Mouse (Mus musculus): ENCODE data around the gene Smok3a. TPM values are rescaled to one million over a fixed set of nuclear protein-coding genes. Genes with fewer than 3 reads are reported as not detected.

Smok3a gene
- polyA plus RNA-seq (2017; shearing (Covaris generic)) = not detected

DNA sequence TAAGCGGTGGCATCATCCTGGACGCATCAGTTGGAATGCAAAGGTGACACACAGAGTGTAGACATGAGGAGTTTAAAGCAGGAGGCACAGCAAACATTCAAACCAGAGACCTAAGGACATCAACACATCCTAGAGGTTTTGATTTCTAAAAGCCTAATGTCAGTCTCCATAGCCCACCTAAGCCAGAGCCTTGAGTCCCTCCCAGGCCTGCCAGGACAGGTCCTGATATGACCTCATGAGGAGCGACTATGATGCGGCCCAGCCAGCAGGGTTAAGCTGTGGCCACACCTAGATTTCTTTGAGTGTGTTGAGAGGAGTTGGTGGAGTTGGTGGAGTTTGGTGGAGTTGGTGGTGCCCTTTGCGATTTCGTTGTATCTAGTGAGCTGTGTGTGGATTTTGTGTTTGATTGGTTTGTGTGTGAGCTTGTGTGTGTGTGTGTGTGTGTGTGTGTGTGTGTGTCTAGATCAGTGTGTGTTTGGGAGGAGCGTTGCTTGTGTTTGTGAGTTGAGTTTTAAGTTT is at the start of gene Smok3a, which contains the start of gene Smok3b:
TSS of gene Smok3a (plus strand) at position 301 of the 519 bp plus-strand sequence.
TSS of gene Smok3b (plus strand) at position 469 of the 519 bp plus-strand sequence.

DNA sequence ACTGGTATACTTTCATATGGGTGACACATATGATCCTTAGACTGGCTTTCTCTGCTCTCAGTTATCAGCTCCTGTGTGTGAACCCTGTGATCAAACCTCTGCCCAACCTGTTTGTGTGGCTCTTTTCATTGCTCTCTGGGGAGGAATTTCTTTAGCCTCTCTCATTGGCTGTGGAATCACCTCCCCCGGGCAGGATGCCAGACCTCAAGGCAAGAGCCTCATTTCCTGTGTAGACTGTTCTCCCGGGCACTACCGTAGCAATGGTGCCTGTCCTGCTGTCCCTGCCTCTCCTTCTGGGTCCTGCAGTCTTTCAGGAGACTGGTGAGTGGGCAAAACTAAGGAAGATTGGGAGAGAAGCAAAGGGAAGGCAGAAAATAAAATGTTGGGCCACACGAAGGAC is 39.8 kb upstream of the Smok3a start, which contains the start of gene Azgp1:
TSS of gene Azgp1 (plus strand) at position 221 of the 400 bp plus-strand sequence.

DNA sequence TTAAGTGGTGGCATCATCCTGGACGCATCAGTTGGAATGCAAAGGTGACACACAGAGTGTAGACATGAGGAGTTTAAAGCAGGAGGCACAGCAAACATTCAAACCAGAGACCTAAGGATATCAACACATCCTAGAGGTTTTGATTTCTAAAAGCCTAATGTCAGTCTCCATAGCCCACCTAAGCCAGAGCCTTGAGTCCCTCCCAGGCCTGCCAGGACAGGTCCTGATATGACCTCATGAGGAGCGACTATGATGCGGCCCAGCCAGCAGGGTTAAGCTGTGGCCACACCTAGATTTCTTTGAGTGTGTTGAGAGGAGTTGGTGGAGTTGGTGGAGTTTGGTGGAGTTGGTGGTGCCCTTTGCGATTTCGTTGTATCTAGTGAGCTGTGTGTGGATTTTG is 31.8 kb downstream of the Smok3a start, which contains the start of gene Smok3c:
TSS of gene Smok3c (plus strand) at position 301 of the 400 bp plus-strand sequence.

Other genes with a start within 250 kb of the Smok3a start
- 21.1 TPM for gene Ppp1r35, start 242.4 kb upstream of the Smok3a start, polyA plus RNA-seq (2017; shearing (Covaris generic))
- gene Mepce, start 233.6 kb upstream of the Smok3a start, polyA plus RNA-seq (2017; shearing (Covaris generic)) = 19.8 TPM
- 13.7 TPM for gene Zcwpw1, start 233.5 kb upstream of the Smok3a start, polyA plus RNA-seq (2017; shearing (Covaris generic))
- gene Pilra, start 185.0 kb upstream of the Smok3a start, polyA plus RNA-seq (2017; shearing (Covaris generic)) = 1.3 TPM
- gene Pilrb1, start 163.2 kb upstream of the Smok3a start, polyA plus RNA-seq (2017; shearing (Covaris generic)) = 0.58 TPM
- gene Pilrb2, start 149.4 kb upstream of the Smok3a start, polyA plus RNA-seq (2017; shearing (Covaris generic)) = 1.3 TPM
- 0.09 TPM for gene Cyp3a13, start 99.6 kb upstream of the Smok3a start, polyA plus RNA-seq (2017; shearing (Covaris generic))
- not detected for gene Gjc3, start 58.2 kb upstream of the Smok3a start, polyA plus RNA-seq (2017; shearing (Covaris generic))
- not detected for gene Azgp1, start 39.7 kb upstream of the Smok3a start, polyA plus RNA-seq (2017; shearing (Covaris generic))
- not detected for gene Smok3b, start 168 bp downstream of the Smok3a start, polyA plus RNA-seq (2017; shearing (Covaris generic))
- not detected for gene Smok3c, start 31.9 kb downstream of the Smok3a start, polyA plus RNA-seq (2017; shearing (Covaris generic))
- gene Zkscan1, start 63.8 kb downstream of the Smok3a start, polyA plus RNA-seq (2017; shearing (Covaris generic)) = 24.7 TPM
- 32.2 TPM for gene Zscan21, start 95.6 kb downstream of the Smok3a start, polyA plus RNA-seq (2017; shearing (Covaris generic))
- 24.1 TPM for gene Zfp113, start 134.5 kb downstream of the Smok3a start, polyA plus RNA-seq (2017; shearing (Covaris generic))
- gene Cops6, start 139.8 kb downstream of the Smok3a start, polyA plus RNA-seq (2017; shearing (Covaris generic)) = 241 TPM
- gene Ap4m1, start 150.7 kb downstream of the Smok3a start, polyA plus RNA-seq (2017; shearing (Covaris generic)) = 10.2 TPM
- gene Mcm7, start 151.2 kb downstream of the Smok3a start, polyA plus RNA-seq (2017; shearing (Covaris generic)) = 89.5 TPM
- gene Taf6, start 166.2 kb downstream of the Smok3a start, polyA plus RNA-seq (2017; shearing (Covaris generic)) = 55.2 TPM
- 20.6 TPM for gene Cnpy4, start 166.2 kb downstream of the Smok3a start, polyA plus RNA-seq (2017; shearing (Covaris generic))
- 0.35 TPM for gene Mblac1, start 173.1 kb downstream of the Smok3a start, polyA plus RNA-seq (2017; shearing (Covaris generic))
- not detected for gene Nxpe5, start 204.6 kb downstream of the Smok3a start, polyA plus RNA-seq (2017; shearing (Covaris generic))
- 121 TPM for gene Lamtor4, start 234.2 kb downstream of the Smok3a start, polyA plus RNA-seq (2017; shearing (Covaris generic))
- gene BC037034, start 242.8 kb downstream of the Smok3a start, polyA plus RNA-seq (2017; shearing (Covaris generic)) = 8.7 TPM

Measured in CD4-positive, CD25-positive, alpha-beta regulatory T cell, adult 9 weeks (primary cell).